Mouse (Mus musculus) left cerebral cortex, adult 8-10 months (tissue): ENCODE measurements around the gene Tipin. TPM values are rescaled to one million over a fixed set of nuclear protein-coding genes. Genes with fewer than 3 reads are reported as not detected.
"Not testable (repeated sequence)": the region's sequence is repeated elsewhere in the genome, so short reads cannot be mapped to it uniquely, and the experiment has no call there.

Source experiments
- DNase-seq, 2 experiments: peaks; one replicate each; pipeline ENCODE4 v3.0.0; 2022; ENCODE audit warnings: low spot score in 2 of 2
- total RNA-seq, 4 experiments: library from RNA; stranded (reverse); gene quantifications; 2 replicates each; pipeline ENCODE4 v1.2.4; 2022

The Tipin gene
- total RNA-seq, 4 experiments from 2014 or later: 19.5 to 24.7 (median 21.5) TPM

DNA sequence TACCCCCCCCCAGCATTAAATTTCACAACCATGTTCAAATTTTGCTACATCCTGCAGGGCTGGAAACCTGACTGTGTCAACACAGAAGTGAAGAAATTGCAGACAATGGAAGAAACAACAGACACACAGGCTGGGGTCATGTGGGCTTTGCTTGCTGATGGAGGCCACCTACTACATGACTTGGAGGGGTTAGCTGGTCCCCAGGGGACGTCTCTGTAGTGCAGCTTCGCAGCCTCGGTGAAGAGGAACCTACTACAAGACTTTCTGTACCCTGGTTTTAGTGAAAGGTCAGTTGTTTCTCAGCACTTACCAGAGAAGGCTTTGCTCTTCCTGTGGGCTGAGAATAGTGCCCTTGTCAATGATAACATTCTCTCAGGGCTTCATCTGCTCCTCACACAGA is 10.1 kb upstream of the Tipin start:
- no peak for DNase-seq

DNA sequence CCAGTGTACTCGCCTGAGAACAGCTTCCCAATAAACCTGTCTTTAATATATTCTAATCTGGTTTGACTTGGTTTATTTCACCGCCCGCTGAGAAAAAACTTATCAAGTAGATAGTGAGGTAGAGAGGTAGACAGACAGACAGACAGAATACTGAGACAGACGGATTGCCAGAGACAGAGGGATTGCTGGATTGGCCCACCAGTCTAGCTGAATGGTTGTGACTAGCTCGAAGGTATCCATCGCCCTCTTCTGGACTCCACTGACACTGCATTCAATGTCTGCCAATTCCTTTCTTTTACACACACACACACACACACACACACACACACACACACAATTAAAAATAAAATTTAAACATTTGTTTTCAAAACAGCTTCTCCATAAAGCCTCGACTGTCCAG is 8.8 kb upstream of the Tipin start:
- peak in 1 of 2 experiments; percentile 24 for DNase-seq

GRCm38 (mm10) chr9:64273757-64274156 is 7.6 kb upstream of the Tipin start:
- DNase-seq: no peak

GRCm38 (mm10) chr9:64274291-64274690 is 7.1 kb upstream of the Tipin start:
- DNase-seq: no peak

- no peak for DNase-seq
Observed at GRCm38 (mm10) chr9:64274919-64275318, 6.5 kb upstream of the Tipin start.

DNA sequence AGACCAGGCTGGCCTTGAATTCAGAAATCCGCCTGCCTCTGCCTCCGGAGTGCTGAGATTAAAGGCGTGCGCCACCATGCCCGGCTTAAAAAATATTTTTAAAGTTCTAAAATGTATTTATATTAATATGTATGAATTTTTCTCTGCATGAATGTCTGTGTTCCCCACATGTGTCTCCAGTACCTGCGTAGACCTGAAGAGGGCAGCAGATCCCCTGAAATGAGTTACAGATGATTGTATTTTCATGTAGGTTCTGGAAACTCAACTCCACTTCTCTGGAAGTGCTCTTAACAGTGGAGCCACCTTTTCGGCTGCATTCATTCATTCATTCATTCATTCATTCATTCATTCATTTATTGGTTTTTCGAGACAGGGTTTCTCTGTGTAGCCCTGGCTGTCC is 3.7 kb upstream of the Tipin start:
- DNase-seq: peak in 1 of 2 experiments; percentile 43

- no peak for DNase-seq
Observed at GRCm38 (mm10) chr9:64278665-64279310, 2.6 kb upstream of the Tipin start.

GRCm38 (mm10) chr9:64281781-64282178 is 399 bp downstream of the Tipin start:
- no peak for DNase-seq

DNA sequence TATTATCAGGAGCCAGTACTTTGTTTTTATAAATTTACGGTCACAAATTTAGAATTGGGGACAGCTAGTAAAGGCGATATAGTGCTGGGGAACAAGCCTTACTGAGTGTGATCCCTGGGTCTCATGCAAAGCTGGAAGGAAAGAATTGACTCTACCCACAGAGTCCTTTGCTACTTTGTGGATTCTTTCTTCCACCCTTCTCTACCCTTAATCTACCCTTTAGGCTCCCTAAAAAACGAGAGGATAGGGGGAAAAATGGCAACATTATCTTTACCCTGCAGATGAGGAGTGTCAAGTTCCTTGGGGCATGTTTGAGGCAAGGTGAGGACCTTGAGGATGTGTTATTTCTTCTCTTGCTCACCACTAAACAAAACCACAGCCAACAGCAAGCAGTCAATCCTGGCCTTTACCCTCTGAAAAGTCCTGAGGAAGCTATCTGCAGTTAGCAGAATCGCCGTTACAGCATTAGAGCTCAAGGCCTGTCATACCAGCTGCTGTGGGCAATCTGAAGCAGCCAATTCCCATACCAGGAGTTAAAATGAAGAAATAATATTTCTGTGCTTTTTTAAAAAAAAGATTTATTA is 1.1 kb downstream of the Tipin start:
- DNase-seq: no peak

- not testable (repeated sequence) for DNase-seq
Observed at GRCm38 (mm10) chr9:64303086-64303485, 21.7 kb downstream of the Tipin start.

GRCm38 (mm10) chr9:64306476-64307312 is 25.3 kb downstream of the Tipin start:
- no peak for DNase-seq

DNA sequence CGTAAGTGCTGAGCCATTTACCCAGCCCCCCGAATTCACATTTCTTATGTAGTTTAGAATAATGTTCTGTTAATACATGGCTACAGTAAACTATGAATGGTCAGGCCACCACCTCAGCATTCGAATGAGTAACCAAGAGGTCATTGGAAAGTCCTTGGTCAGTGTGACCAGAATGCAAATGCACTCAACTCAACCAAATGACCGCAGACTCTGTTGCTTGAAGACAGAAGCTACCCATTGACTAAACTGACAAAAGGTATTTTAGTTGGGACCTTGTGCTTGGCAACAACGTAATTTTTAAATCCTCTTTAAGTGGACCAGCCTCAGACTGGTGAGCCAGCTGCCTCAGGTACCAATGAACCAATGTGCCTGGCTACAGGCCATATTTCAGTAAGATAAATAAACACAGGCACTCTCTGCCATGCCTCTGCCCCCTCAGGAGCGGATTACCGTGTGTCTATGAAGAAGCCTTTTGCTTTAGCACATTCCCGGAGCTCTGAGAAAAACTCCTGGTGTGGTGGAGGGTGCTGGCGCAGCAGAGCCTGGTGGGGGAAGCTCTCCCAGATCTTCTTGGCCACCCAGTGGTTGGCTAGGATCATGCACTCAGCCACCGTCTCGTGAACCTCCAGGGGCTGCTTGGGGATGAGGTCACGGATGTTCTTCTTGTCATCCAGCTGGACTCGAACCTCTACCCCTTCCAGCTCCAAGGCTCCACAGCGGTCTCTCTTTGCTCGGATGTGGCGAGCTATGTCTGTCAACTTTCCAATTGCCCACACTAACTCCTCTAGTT is 29.8 kb downstream of the Tipin start:
- no peak for DNase-seq

GRCm38 (mm10) chr9:64312128-64312527 is 30.7 kb downstream of the Tipin start:
- DNase-seq: no peak

- DNase-seq: no peak
Observed at GRCm38 (mm10) chr9:64314696-64315095, 33.3 kb downstream of the Tipin start.

DNA sequence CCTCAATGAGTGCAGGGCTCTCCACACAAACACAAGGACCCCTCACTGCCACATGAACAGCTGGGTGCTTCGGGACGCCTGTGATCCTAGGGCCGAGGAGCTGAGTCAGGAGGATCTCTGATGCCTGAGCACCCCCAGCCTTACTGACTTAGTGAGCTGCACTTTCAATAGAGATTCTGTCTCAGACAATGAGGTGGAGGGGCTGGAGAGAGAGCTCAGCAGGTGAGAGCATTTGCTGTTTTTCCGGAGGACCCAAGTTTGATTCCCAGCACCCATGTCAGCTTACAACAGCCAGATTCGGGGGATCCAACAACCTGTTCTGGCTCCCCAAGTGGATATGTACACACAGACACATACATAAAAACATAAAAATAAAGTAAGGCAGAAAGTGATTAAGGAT is 35.6 kb downstream of the Tipin start:
- DNase-seq: no peak

DNA sequence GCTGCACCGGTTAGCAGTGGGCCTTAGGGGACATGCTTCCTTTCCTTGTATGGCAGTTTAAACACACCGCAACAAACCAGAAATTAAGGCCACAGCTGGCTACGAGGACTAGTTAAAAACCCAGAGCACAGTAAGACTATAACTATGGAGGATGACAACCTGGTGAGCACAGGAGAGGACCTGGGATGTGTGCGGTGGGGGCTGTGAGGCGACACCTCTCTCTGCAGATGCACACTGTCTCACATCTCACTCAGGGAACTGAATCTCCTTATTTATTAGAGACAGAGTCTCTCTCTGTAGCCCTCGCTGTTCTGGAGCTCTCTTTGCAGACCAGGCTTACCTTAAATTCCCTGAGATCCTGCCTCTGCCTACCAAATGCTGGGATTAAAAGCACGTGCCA is 42.6 kb downstream of the Tipin start:
- DNase-seq: no peak

- no peak for DNase-seq
Observed at GRCm38 (mm10) chr9:64335825-64336224, 54.4 kb downstream of the Tipin start.

GRCm38 (mm10) chr9:64339361-64339760 is 58.0 kb downstream of the Tipin start:
- DNase-seq: no peak

GRCm38 (mm10) chr9:64340351-64341253 is 59.2 kb downstream of the Tipin start:
- DNase-seq: peak; percentile 30 to 60

GRCm38 (mm10) chr9:64341254-64341566 is 59.8 kb downstream of the Tipin start, which contains the start of gene Dis3l:
Dis3l (minus strand) TSS chr9:64341288.
- no peak for DNase-seq

DNA sequence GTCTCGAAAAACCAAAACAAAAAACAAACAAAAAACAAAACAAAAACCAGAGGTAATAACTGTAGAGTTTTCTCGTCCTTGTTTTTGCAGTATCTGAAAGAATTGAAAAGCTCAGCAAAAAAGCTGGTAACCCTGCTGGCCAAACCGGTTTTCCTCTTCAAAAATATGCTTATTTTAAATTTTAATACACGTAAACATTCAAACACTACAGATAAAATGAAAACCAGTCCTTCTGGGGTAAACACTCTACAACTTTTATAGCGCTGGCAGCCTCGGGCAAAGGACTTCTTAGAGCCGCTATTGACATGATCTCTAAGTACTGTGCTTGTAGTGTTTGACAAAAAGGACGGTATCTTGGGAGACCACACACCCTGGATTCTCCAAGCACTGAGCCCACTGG is 60.3 kb downstream of the Tipin start:
- no peak for DNase-seq
